Mouse (Mus musculus) hindbrain, embryonic 16.5 days (tissue): ENCODE results near the gene H2al1b. TPM values are rescaled to one million over a fixed set of nuclear protein-coding genes. Genes with fewer than 3 reads are reported as not detected.
"Not testable (repeated sequence)": the region's sequence is repeated elsewhere in the genome, so short reads cannot be mapped to it uniquely, and the experiment has no call there.

Experiments used
- ATAC-seq: fragments of 200-750 bp; cut with Nextera tagmentation; 2 replicates; pipeline ENCODE4 v1.8.0; 2017; ENCODE audit warnings: moderate TSS enrichment, moderate library complexity
- H3K27ac ChIP-seq: fragments of 300-500 bp; sonication (generic); 2 replicates; pipeline ENCODE4 v1.5.1; 2014; ENCODE audit warnings: low read depth, mild to moderate bottlenecking, control low read depth, low read length, moderate library complexity
- H3K27me3 ChIP-seq: fragments of 300-500 bp; sonication (generic); replicated peaks from 2 replicates; pipeline ENCODE4 v1.6.1; 2014; ENCODE audit warnings: low read length; ENCODE audit not compliant: control insufficient read depth, insufficient read depth
- H3K36me3 ChIP-seq: fragments of 300-500 bp; sonication (generic); 2 replicates; pipeline ENCODE4 v1.6.1; 2014; ENCODE audit warnings: mild to moderate bottlenecking, low read length, moderate library complexity, mixed read lengths; ENCODE audit not compliant: control insufficient read depth, insufficient read depth
- H3K4me1 ChIP-seq: fragments of 300-500 bp; sonication (generic); 2 replicates; pipeline ENCODE4 v1.6.1; 2014; ENCODE audit warnings: low read depth, low read length; ENCODE audit not compliant: control insufficient read depth, insufficient read depth
- H3K4me2 ChIP-seq: fragments of 300-500 bp; sonication (generic); 2 replicates; pipeline ENCODE4 v1.6.1; 2014; ENCODE audit warnings: mild to moderate bottlenecking, low read length, control low read depth, moderate library complexity
- H3K4me3 ChIP-seq: fragments of 300-500 bp; sonication (generic); 2 replicates; pipeline ENCODE4 v1.5.1; 2014; ENCODE audit warnings: mild to moderate bottlenecking, low read length, control low read depth, moderate library complexity
- H3K9ac ChIP-seq: fragments of 300-500 bp; sonication (generic); 2 replicates; pipeline ENCODE4 v1.6.1; 2014; ENCODE audit warnings: low read depth, mild to moderate bottlenecking, control low read depth, low read length, moderate library complexity
- H3K9me3 ChIP-seq: fragments of 300-500 bp; sonication (generic); 2 replicates; pipeline ENCODE4 v1.6.1; 2014; ENCODE audit warnings: mild to moderate bottlenecking, low read length, moderate library complexity; ENCODE audit not compliant: control insufficient read depth
- WGBS: fragments of 180-500 bp; shearing (Covaris S2); extraction: QIAGEN DNeasy Blood & Tissue Kit; methylation state at CpG from one replicate; pipeline ENCODE4 v1.1.7; 2014; 5-methylcytosine and 5-hydroxymethylcytosine counted together
- polyA plus RNA-seq: library from polyadenylated mRNA; unstranded; fragments of >200 nt; fragmentation: Nextera tagmentation; extraction: Ambion mirVana; gene quantifications from 2 replicates; pipeline ENCODE4 v1.2.1, GENCODE M21; 2015

H2al1b gene
- polyA plus RNA-seq, 1 experiment from 2014 or later: not detected

- not testable (repeated sequence) for H3K36me3 ChIP-seq, H3K27ac ChIP-seq
- no CpG with 5 or more reads among the region's 6 CpGs for WGBS
Observed at GRCm38 (mm10) chrX:11321192-11321591, 19.0 kb downstream of the H2al1b start, which contains the start of gene H2al1h. Gene H2al1h, plus strand, starts transcription at chrX:11321492.

GRCm38 (mm10) chrX:11324359-11324758 is 22.1 kb downstream of the H2al1b start, which contains the start of gene H2al1i:
Gene H2al1i, plus strand, starts transcription at chrX:11324659.
- 92% methylated on average over 2 of the region's 5 CpGs for WGBS
- not testable (repeated sequence) for H3K36me3 ChIP-seq, H3K27ac ChIP-seq, H3K9ac ChIP-seq, H3K4me1 ChIP-seq, ATAC-seq, H3K4me2 ChIP-seq, H3K4me3 ChIP-seq, H3K27me3 ChIP-seq, H3K9me3 ChIP-seq

More at GRCm38 (mm10) chrX:11321192-11321591, 19.0 kb downstream of the H2al1b start, which contains the start of gene H2al1h:
- H3K9me3 ChIP-seq, ATAC-seq, H3K27me3 ChIP-seq, H3K4me2 ChIP-seq, H3K4me1 ChIP-seq, H3K9ac ChIP-seq, H3K4me3 ChIP-seq: not testable (repeated sequence)

GRCm38 (mm10) chrX:11327522-11327921 is 25.3 kb downstream of the H2al1b start, which contains the start of gene H2al1j:
Gene H2al1j, plus strand, starts transcription at chrX:11327822.
- not testable (repeated sequence) for H3K36me3 ChIP-seq, H3K9me3 ChIP-seq, H3K4me2 ChIP-seq, H3K9ac ChIP-seq, H3K27me3 ChIP-seq, H3K4me3 ChIP-seq, ATAC-seq, H3K27ac ChIP-seq, H3K4me1 ChIP-seq
- WGBS: 95% methylated on average over 2 of the region's 2 CpGs

GRCm38 (mm10) chrX:11345762-11346161 is 43.5 kb downstream of the H2al1b start:
- Histone ChIP-seq H3K27me3 (no peaks in the 10 kb centered on the region), H3K4me1 (peaks cover 3% of the 10 kb centered on the region), H3K27ac (no peak overlapping the region), H3K36me3 (no peaks in the 10 kb centered on the region), H3K4me2 (no peak overlapping the region), H3K9me3 (no peaks in the 10 kb centered on the region), H3K9ac (no peak overlapping the region), H3K4me3 (no peak overlapping the region)
- 58% methylated on average over 9 of the region's 9 CpGs for WGBS
- ATAC-seq: no peak

- peaks cover 3% of the 10 kb centered on the region for H3K4me1 ChIP-seq
- no peak overlapping the region for H3K4me3 ChIP-seq
- no peak overlapping the region for H3K9ac ChIP-seq
- H3K27me3 ChIP-seq: no peaks in the 10 kb centered on the region; the same call in 1 of the 2 replicates
- no peak overlapping the region for H3K4me2 ChIP-seq
- no peaks in the 10 kb centered on the region for H3K36me3 ChIP-seq
- H3K27ac ChIP-seq: no peak overlapping the region
- WGBS: 80% methylated on average over 3 of the region's 3 CpGs
- H3K9me3 ChIP-seq: no peaks in the 10 kb centered on the region
- ATAC-seq: no peak
Observed at GRCm38 (mm10) chrX:11346756-11347155, 44.5 kb downstream of the H2al1b start.

Other genes starting within 250 kb of the H2al1b start
- not detected in 2 replicates for gene H2al1a, start 3.2 kb upstream of the H2al1b start, polyA plus RNA-seq
- gene H2al1c, start 3.2 kb downstream of the H2al1b start, polyA plus RNA-seq: not detected in 2 replicates
- gene H2al1d, start 6.4 kb downstream of the H2al1b start, polyA plus RNA-seq: not detected in 2 replicates
- not detected in 2 replicates for gene H2al1e, start 9.5 kb downstream of the H2al1b start, polyA plus RNA-seq
- gene H2al1f, start 12.7 kb downstream of the H2al1b start, polyA plus RNA-seq: not detected in 2 replicates
- gene H2al1g, start 15.8 kb downstream of the H2al1b start, polyA plus RNA-seq: not detected in 2 replicates
- gene H2al1h, start 19.1 kb downstream of the H2al1b start, polyA plus RNA-seq: not detected in 2 replicates
- not detected in 2 replicates for gene H2al1i, start 22.2 kb downstream of the H2al1b start, polyA plus RNA-seq
- gene H2al1j, start 25.4 kb downstream of the H2al1b start, polyA plus RNA-seq: not detected in 2 replicates